Mouse (Mus musculus): Measurements from ENCODE around the gene Nacc2. TPM values are rescaled to one million over a fixed set of nuclear protein-coding genes. Genes with fewer than 3 reads are reported as not detected.
A peak's percentile ranks its signal among the peaks of the same experiment; 100 is the strongest.

The Nacc2 gene
- polyA plus RNA-seq (2015; fragmentation: Nextera tagmentation; extraction: Ambion mirVana), result 14.1 and 18.1 TPM in 2 replicates

GRCm38 (mm10) chr2:26123079-26123648 is at the start of gene Nacc2:
Nacc2 (minus strand) TSS chr2:26123220.
- 28% methylated on average over 9 of the region's 9 CpGs for WGBS

DNA sequence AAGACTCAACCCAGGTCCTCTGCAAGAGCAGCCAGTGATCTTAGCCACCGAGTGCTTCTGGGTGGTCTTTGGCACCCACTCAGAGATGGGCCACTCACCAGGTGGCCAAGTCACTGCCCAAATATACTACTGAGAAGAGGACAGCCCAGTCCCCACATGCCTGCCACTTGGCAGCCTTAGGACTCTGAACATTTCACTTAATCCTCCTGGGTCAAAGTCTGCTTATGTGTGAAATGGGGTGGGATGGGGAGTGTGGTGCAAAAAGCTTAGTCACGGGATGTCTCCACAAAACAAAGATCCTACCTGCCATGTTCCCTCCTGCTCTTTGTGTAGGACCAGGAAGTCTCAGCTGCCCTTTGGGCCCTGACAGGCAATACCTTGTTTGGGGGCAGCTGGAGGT is 49.1 kb upstream of the Nacc2 start:
- no peak overlapping the region for H3K9ac ChIP-seq (ENCODE audit: low read depth, low read length)
- no peak for ATAC-seq
- H3K4me1 ChIP-seq (ENCODE audit: control insufficient read depth, insufficient read depth, low read length), result no peaks in the 10 kb centered on the region; the same call in 1 of the 2 replicates
- no peaks in the 10 kb centered on the region for H3K9me3 ChIP-seq (replicated peaks; ENCODE audit: control insufficient read depth, low read length, poor library complexity, severe bottlenecking)
- no peak overlapping the region for H3K27ac ChIP-seq (ENCODE audit: low read length)
- no peaks in the 10 kb centered on the region for H3K27me3 ChIP-seq (ENCODE audit: control insufficient read depth, insufficient read depth, low read depth, low read length)
- H3K36me3 ChIP-seq (ENCODE audit: control insufficient read depth, insufficient read depth, low read length), result no peaks in the 10 kb centered on the region
- H3K4me2 ChIP-seq (ENCODE audit: low read length), result no peak overlapping the region
- WGBS, result 72% methylated on average over 2 of the region's 2 CpGs
- no peak overlapping the region for H3K4me3 ChIP-seq (ENCODE audit: low read depth, low read length)

More at GRCm38 (mm10) chr2:26123079-26123648, at the start of gene Nacc2:
- H3K9ac ChIP-seq (ENCODE audit: low read depth, low read length), result peak within 1 kb of the TSS; percentile 69
- H3K4me1 ChIP-seq (ENCODE audit: control insufficient read depth, insufficient read depth, low read length), result peaks cover 11% of the 10 kb centered on the region
- H3K4me2 ChIP-seq (ENCODE audit: low read length), result peak within 1 kb of the TSS; percentile 90
- peak within 1 kb of the TSS; percentile 70 for H3K4me3 ChIP-seq (ENCODE audit: low read depth, low read length)
- no peak within 1 kb of the TSS for H3K27ac ChIP-seq (ENCODE audit: low read length)
- no peaks in the 10 kb centered on the region for H3K36me3 ChIP-seq (ENCODE audit: control insufficient read depth, insufficient read depth, low read length)
- peaks cover 23% of the 10 kb centered on the region for H3K27me3 ChIP-seq (ENCODE audit: control insufficient read depth, insufficient read depth, low read depth, low read length)
- ATAC-seq, result 0 out of 2 replicates have a peak, but pooled peaks have one; percentile 46
- no peaks in the 10 kb centered on the region for H3K9me3 ChIP-seq (replicated peaks; ENCODE audit: control insufficient read depth, low read length, poor library complexity, severe bottlenecking)

DNA sequence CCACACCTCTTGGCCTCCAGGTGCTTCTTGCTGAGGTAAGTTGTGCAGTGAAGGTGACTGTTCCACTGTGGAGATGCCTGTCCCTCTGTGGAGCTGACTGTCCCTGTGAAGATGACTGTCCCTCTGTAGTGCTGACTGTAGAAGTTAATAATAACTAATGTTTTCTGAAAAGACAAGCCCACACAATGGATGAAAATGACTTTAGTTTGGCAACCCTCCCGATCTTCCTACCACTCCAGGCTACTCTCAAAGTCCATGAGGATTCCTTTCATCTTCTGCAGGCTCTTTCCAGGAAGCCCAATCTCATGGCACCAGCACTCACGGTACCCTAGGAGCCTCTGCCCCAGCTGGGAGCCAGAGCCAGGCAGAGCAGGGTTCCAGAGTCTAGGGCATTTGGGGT is 47.4 kb upstream of the Nacc2 start:
- H3K27me3 ChIP-seq (ENCODE audit: control insufficient read depth, insufficient read depth, low read depth, low read length), result no peaks in the 10 kb centered on the region
- 63% methylated on average over 2 of the region's 2 CpGs for WGBS

DNA sequence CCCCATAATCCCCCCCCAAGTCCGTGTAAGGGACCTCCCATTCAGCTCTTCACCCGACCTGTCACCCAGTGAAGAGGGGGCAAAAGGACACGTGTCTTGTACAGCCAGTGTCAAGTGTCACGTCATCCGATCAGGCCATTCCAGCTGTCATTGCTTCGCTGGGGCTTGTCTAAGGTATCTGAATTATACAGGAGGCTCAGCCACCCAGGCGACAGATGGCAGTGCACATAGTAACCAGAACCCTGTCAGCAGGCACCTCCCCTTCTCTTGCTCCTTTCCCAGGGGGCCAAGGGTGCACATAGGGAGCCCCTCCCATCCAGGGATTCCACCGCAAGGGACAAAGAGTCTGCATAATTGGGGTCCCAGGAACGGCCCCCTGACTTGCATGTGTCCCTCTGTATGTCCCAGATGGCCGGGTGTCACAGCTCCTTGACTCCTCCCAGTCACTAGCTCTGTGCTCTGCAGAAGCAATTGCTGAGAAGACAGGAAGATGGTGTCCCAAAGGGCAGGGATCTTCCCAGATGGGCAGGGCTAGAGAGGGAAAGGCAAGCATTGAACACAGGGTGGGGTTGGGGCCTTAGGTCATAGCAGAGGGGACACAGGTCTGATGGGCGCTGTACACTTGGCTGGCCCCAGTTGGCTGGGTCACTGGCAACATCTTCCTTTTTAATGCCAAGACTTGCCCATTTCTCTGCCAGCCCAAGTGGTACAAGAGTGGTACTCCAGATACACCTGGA is 46.0 kb upstream of the Nacc2 start:
- Histone ChIP-seq H3K36me3 (ENCODE audit: control insufficient read depth, insufficient read depth, low read length) (no peaks in the 10 kb centered on the region), H3K9ac (ENCODE audit: low read depth, low read length) (no peak overlapping the region), H3K4me2 (ENCODE audit: low read length) (no peak overlapping the region), H3K9me3 (replicated peaks; ENCODE audit: control insufficient read depth, low read length, poor library complexity, severe bottlenecking) (no peaks in the 10 kb centered on the region), H3K4me3 (ENCODE audit: low read depth, low read length) (no peak overlapping the region), H3K27me3 (ENCODE audit: control insufficient read depth, insufficient read depth, low read depth, low read length) (no peaks in the 10 kb centered on the region), H3K4me1 (ENCODE audit: control insufficient read depth, insufficient read depth, low read length) (no peaks in the 10 kb centered on the region; the same call in 1 of the 2 replicates), H3K27ac (ENCODE audit: low read length) (no peak overlapping the region)
- WGBS, result 37% methylated on average over 11 of the region's 11 CpGs
- no peak for ATAC-seq

More for the DNA sequence above, 47.4 kb upstream of the Nacc2 start:
- Histone ChIP-seq H3K27ac (ENCODE audit: low read length) (no peak overlapping the region), H3K36me3 (ENCODE audit: control insufficient read depth, insufficient read depth, low read length) (no peaks in the 10 kb centered on the region), H3K4me2 (ENCODE audit: low read length) (no peak overlapping the region), H3K9ac (ENCODE audit: low read depth, low read length) (no peak overlapping the region), H3K4me1 (ENCODE audit: control insufficient read depth, insufficient read depth, low read length) (no peaks in the 10 kb centered on the region; the same call in 1 of the 2 replicates), H3K9me3 (replicated peaks; ENCODE audit: control insufficient read depth, low read length, poor library complexity, severe bottlenecking) (no peaks in the 10 kb centered on the region), H3K4me3 (ENCODE audit: low read depth, low read length) (no peak overlapping the region)
- no peak for ATAC-seq

DNA sequence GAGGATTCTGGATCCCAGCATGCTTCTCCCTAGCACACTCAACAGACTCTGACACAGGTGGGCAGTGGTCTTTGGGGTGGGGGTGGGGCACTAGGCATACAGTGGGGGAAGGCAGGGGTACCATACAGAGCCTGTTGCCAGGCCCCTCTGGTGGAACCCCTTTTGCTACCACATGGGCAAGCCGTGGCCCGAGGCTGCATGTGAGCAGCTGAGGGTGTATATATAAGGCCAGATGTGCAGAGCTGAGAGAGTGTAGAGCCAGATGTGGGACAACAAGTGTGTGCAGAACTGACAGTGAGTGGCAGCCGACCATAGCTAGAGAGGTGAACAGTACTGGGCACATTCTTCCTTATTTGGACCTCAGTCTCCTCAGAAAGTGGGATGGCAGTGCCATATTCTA is 43.9 kb upstream of the Nacc2 start:
- no peaks in the 10 kb centered on the region for H3K36me3 ChIP-seq (ENCODE audit: control insufficient read depth, insufficient read depth, low read length)
- H3K9me3 ChIP-seq (replicated peaks; ENCODE audit: control insufficient read depth, low read length, poor library complexity, severe bottlenecking), result no peaks in the 10 kb centered on the region
- no peaks in the 10 kb centered on the region; the same call in 1 of the 2 replicates for H3K4me1 ChIP-seq (ENCODE audit: control insufficient read depth, insufficient read depth, low read length)
- no peak overlapping the region for H3K27ac ChIP-seq (ENCODE audit: low read length)
- no peak overlapping the region for H3K4me2 ChIP-seq (ENCODE audit: low read length)
- ATAC-seq, result no peak
- 98% methylated on average over 3 of the region's 3 CpGs for WGBS
- H3K27me3 ChIP-seq (ENCODE audit: control insufficient read depth, insufficient read depth, low read depth, low read length), result no peaks in the 10 kb centered on the region
- no peak overlapping the region for H3K4me3 ChIP-seq (ENCODE audit: low read depth, low read length)
- H3K9ac ChIP-seq (ENCODE audit: low read depth, low read length), result no peak overlapping the region

- Histone ChIP-seq H3K4me3 (ENCODE audit: low read depth, low read length) (no peak overlapping the region), H3K4me2 (ENCODE audit: low read length) (no peak overlapping the region), H3K36me3 (ENCODE audit: control insufficient read depth, insufficient read depth, low read length) (no peaks in the 10 kb centered on the region), H3K27me3 (ENCODE audit: control insufficient read depth, insufficient read depth, low read depth, low read length) (no peaks in the 10 kb centered on the region), H3K4me1 (ENCODE audit: control insufficient read depth, insufficient read depth, low read length) (peaks cover 17% of the 10 kb centered on the region), H3K9me3 (replicated peaks; ENCODE audit: control insufficient read depth, low read length, poor library complexity, severe bottlenecking) (no peaks in the 10 kb centered on the region), H3K9ac (ENCODE audit: low read depth, low read length) (no peak overlapping the region), H3K27ac (ENCODE audit: low read length) (no peak overlapping the region)
- 80% methylated on average over 9 of the region's 9 CpGs for WGBS
- no peak for ATAC-seq
Observed at GRCm38 (mm10) chr2:26158064-26158463, 35.0 kb upstream of the Nacc2 start.

DNA sequence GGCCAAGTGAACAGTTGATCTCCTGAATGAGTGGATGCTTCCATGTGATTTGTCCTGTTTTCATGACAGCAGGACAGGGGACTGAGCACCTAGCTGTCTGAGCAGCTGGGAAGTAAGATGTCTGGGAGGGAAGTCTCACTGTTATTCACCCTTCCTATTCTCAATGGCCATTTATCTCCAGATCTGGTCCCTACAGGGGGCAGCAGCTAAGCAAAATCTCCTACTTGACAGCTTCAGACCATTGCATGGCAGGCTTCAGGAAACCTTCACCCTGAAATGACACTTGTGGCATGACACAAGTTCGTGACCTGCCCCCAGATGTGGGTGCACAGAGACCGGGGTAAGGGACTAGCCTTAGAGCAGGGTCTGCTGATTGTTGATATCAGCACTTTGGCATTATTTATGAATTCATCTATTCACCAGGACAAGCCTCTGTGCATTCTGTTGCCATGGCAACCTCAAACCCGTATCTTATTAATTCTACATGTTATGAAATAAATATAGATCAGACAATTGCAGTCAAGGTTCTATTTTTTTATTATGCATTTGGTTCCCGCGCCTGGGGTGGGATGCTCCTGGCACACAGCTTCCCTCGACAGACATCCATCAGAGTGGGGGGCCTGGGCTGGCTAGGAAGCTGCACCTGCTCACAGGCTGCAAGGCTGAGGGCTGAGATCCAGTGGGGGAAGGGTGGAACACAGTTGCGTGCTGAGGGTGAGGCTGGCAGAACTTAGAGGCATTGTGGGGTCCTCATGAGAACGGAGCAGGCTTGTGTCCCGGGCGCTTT is 33.4 kb upstream of the Nacc2 start:
- no peak overlapping the region for H3K4me3 ChIP-seq (ENCODE audit: low read depth, low read length)
- no peaks in the 10 kb centered on the region for H3K36me3 ChIP-seq (ENCODE audit: control insufficient read depth, insufficient read depth, low read length)
- peak overlapping the region; percentile 80 for H3K27ac ChIP-seq (ENCODE audit: low read length)
- H3K9me3 ChIP-seq (replicated peaks; ENCODE audit: control insufficient read depth, low read length, poor library complexity, severe bottlenecking), result no peaks in the 10 kb centered on the region
- no peaks in the 10 kb centered on the region for H3K27me3 ChIP-seq (ENCODE audit: control insufficient read depth, insufficient read depth, low read depth, low read length)
- peak; percentile 90 for ATAC-seq
- 0 out of 2 replicates have a peak overlapping the region, but pooled peaks have one; percentile 31 for H3K9ac ChIP-seq (ENCODE audit: low read depth, low read length)
- peak overlapping the region; percentile 25; the same call in 1 of the 2 replicates for H3K4me2 ChIP-seq (ENCODE audit: low read length)
- H3K4me1 ChIP-seq (ENCODE audit: control insufficient read depth, insufficient read depth, low read length), result peaks cover 17% of the 10 kb centered on the region
- 35% methylated on average over 10 of the region's 10 CpGs for WGBS

- ATAC-seq, result no peak
Observed at GRCm38 (mm10) chr2:26155737-26156136, 32.7 kb upstream of the Nacc2 start.

More at GRCm38 (mm10) chr2:26155737-26156136, 32.7 kb upstream of the Nacc2 start:
- Histone ChIP-seq H3K4me3 (ENCODE audit: low read depth, low read length) (no peak overlapping the region), H3K4me2 (ENCODE audit: low read length) (no peak overlapping the region), H3K27me3 (ENCODE audit: control insufficient read depth, insufficient read depth, low read depth, low read length) (no peaks in the 10 kb centered on the region), H3K27ac (ENCODE audit: low read length) (peak overlapping the region; percentile 80), H3K4me1 (ENCODE audit: control insufficient read depth, insufficient read depth, low read length) (peaks cover 17% of the 10 kb centered on the region), H3K36me3 (ENCODE audit: control insufficient read depth, insufficient read depth, low read length) (no peaks in the 10 kb centered on the region), H3K9me3 (replicated peaks; ENCODE audit: control insufficient read depth, low read length, poor library complexity, severe bottlenecking) (no peaks in the 10 kb centered on the region), H3K9ac (ENCODE audit: low read depth, low read length) (no peak overlapping the region)
- 72% methylated on average over 3 of the region's 3 CpGs for WGBS
